In the genomic region with DNA sequence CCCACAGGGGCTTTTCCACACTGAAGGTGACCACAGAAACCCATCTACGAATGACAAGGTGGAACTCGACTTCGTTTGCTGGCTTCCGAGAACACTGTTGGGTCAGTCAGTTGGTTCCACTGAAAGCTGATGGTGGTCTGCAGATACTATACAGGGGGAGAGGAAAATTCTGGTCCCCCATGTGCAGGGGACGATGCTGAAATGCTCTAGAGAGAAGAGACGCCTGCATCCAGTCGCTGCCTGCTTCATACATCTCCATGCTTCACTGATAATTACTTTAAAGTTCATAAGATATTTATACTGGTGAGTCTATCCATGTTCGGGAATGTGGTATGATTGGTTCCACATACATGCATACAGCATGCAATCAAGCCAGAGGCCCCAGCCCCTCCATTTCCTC, we compare ENCODE assay signal across 26 mouse cellular contexts.
"Had no signal": no experiment of that assay in that cellular context is flagged by ENCODE, and none has a peak within 500 bp of the region (broad histone marks: within the 10 kb centered on the region; RNA-seq: fewer than 3 reads in every experiment).

No protein-coding gene starts in this region.

- H3K4me2 ChIP-seq: heart, embryonic 11.5 days; heart, embryonic 13.5 days; heart, embryonic 15.5 days; hindbrain, embryonic 12.5 days; hindbrain, embryonic 14.5 days; intestine, embryonic 15.5 days; limb, embryonic 13.5 days; limb, embryonic 15.5 days had no signal

- DNase-seq: gastrocnemius, adult 2 months; gastrocnemius, postnatal 10 days; gastrocnemius, postnatal 25 days; heart, adult 2 months; heart, postnatal 14 days; heart, postnatal 4 days; kidney, adult 18-20 months; kidney, adult 8-10 months; kidney, postnatal 10 days; kidney, postnatal 25 days; kidney, postnatal 4 days; layer of hippocampus, adult 9-11 months; layer of hippocampus, postnatal 36 days; left cerebral cortex, postnatal 4 days had no signal

- H3K27ac ChIP-seq: gastrocnemius, adult 2 months; heart, adult 2 months; heart, embryonic 13.5 days; heart, embryonic 15.5 days; hindbrain, embryonic 10.5 days; hindbrain, embryonic 14.5 days; intestine, embryonic 15.5 days; limb, embryonic 13.5 days; limb, embryonic 15.5 days had no signal

- H3K27me3 ChIP-seq: heart, embryonic 13.5 days; heart, embryonic 15.5 days; hindbrain, embryonic 12.5 days; intestine, embryonic 15.5 days; limb, embryonic 13.5 days; limb, embryonic 15.5 days had no signal

- H3K36me3 ChIP-seq: heart, embryonic 13.5 days; heart, embryonic 15.5 days; hindbrain, embryonic 10.5 days; hindbrain, embryonic 12.5 days; intestine, embryonic 15.5 days; limb, embryonic 13.5 days; limb, embryonic 15.5 days had no signal

- ATAC-seq: hindbrain, embryonic 16.5 days; inflammation-experienced regulatory T-cells, adult 6 months; intestine, embryonic 15.5 days; intestine, postnatal 0 days had no signal

- H3K4me3 ChIP-seq: gastrocnemius, adult 2 months; heart, adult 2 months; heart, embryonic 13.5 days; heart, embryonic 15.5 days; hindbrain, embryonic 10.5 days; hindbrain, embryonic 12.5 days; intestine, embryonic 15.5 days; limb, embryonic 13.5 days; limb, embryonic 15.5 days had no signal

- H3K9me3 ChIP-seq: heart, embryonic 13.5 days; heart, embryonic 15.5 days; hindbrain, embryonic 10.5 days; hindbrain, embryonic 12.5 days; intestine, embryonic 15.5 days; limb, embryonic 13.5 days; limb, embryonic 15.5 days had no signal

- H3K9ac ChIP-seq: heart, embryonic 13.5 days; heart, embryonic 15.5 days; hindbrain, embryonic 14.5 days; intestine, embryonic 15.5 days; limb, embryonic 13.5 days; limb, embryonic 15.5 days had no signal
